Mouse (Mus musculus) MN1 (cell line): ENCODE results near the gene Cyb5rl.
A peak's percentile ranks its signal among the peaks of the same experiment; 100 is the strongest.

ENCODE experiments used
- DNase-seq: peaks from one replicate; pipeline ENCODE4 v3.0.0-alpha.2; 2016; ENCODE audit warnings: low spot score

Gene Cyb5rl

DNA sequence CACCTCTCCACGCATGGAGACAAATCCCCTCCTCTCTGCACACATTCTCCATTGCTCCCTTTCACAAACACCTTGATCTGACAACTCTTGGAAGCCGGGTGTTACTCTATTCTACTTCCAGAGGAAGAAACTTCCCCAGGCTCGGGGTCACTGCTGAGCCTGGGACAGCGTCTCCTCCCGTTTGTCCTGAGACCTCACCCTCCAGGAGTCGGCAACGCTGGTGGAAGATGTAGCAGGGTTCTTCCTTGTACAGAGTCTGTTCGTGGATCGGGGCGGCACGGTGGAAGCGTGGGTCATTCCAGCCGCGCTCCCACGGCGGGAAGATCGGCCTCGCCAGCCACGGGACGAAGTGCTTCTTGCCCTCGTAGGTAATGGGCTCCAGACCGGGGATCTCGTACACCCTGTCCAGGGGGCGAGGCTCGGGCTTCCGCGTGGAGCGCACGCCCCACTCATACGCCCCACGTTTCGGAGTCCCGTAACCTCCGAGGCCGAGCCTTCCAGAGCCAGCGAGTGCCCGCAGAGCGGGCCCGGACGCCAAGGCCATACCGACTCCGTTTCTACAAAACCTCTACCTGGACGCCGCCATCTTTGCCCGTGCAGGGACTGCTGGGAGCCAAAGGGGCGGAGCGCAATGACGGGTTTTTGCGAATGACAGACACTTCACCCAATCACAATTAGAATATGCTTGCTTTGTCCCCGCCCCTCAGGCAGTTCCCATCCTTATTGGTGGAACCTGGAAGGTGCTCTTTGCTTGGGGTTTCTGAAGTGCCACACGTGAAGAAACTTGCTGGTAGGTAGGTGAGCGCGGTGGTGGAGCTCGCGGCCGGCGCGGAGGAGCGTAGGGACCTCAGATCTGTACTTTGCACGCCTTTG, at the start of gene Cyb5rl, which contains the start of gene Mrpl37:
Gene Cyb5rl (plus strand): TSS at position 737 of the 873 bp plus-strand sequence.
Gene Mrpl37 (minus strand): TSS at position 617 of the 873 bp plus-strand sequence.
- peak; percentile 91 for DNase-seq

DNA sequence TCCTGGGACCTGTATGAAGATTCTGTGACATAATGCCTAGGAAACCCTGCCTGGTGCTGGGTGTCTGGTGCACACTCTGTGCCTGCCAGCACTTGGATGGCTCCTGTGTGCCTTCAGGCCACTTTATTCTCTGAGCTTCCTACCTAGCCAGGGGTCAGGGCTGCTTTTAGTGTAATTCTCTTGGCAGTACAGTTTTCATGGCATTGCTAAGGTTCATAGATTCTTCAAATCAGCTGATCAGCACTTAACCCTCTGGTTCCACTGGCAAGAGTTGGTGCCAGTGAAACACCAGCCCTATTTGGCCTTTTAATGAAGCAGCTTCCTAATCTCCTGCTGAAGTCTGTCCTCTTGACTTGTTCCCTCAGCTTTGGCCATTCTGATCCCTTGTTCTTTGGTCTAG, 49.5 kb upstream of the Cyb5rl start:
- no peak for DNase-seq

DNA sequence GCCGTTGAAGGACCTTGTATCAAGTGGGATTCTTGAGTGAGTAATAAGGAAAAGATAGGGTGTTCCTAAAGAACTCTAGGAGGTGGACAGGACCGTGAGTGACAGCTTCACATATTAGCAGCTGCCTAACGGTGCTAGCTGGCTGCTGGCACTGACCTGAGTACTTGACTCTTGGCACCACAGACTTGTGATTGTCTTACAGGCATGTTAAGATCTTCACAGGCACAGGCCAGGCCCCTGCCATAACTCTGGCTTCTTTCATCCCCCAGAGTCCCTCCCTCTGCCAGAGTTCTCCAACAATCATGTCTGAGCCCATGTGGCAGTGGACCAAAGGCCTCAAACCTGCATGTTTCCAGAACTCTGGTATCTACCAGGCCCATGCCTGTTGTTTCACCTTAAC, 48.3 kb upstream of the Cyb5rl start:
- peak; percentile 43 for DNase-seq

DNA sequence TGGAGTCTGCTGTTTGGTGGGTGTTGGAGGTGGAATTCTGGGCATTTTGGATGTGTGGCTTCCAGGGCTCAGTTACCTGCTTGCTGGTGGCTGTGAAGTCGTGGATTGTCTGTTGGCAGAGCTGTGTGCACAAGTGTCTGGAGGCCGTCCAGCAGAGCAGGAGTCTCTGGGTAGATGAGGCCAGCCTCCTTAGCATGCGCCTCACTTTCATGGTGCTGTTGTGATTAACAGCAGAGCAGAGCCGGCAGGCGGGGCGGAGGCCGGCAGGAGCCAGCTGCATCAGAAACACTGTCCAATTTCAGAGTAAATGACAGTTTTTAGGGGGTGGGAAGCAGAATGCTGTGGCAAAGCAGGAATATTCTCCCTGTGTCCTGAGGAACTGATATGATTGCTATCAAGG, 47.8 kb upstream of the Cyb5rl start:
- peak; percentile 29 for DNase-seq

DNA sequence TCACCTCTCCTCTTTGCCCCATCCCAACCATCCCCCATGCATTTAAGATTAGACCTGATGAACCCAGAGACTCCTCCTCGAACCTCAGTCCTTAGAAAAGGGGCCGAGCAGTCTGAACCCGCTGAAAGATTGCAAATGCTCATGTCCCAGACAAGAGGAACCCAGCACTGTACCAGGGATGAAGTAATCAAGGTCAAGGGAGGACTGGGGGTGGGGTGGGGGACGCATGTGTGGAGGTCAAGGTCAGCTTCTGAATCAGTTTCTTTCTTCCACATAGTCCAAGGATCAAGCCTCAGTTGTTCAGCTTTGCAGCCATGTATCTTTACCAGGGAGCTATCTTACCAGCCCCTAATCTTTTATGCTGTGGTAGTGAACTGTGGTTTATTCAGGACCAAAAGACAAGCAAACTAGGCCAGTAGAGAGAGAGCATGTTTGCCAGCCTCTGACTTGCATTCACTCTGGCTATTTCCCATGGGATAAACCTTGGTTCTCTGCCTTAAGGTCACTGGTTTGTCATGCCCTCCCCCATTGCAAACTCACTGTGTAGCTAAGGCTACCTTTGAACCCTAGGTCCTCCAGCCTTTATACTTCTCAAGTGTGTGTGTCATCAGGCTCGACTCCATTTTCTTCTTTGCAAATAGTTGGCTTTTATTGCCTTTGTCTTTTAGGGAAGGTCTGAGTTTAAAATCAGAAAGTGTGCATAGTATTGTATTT, 46.3 kb upstream of the Cyb5rl start:
- no peak for DNase-seq

DNA sequence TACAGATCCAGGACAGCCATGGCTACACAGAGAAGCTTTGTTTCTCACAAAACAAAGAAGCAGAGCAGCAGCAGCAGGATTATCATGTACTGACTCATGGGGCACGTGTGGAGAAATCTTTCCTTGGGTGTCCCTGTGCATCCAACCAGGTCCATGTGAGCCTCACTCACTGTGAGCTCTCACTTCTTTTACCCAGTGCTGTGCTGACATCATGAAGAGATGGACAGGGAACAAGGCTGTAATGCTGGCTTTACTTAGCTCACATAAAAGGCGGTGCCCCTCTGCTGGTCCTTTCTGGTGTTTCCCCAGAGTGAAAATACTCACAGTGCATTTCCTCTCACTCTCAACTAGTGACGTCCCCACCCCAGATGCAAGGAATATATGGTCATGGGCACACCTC, 45.3 kb upstream of the Cyb5rl start:
- no peak for DNase-seq

DNA sequence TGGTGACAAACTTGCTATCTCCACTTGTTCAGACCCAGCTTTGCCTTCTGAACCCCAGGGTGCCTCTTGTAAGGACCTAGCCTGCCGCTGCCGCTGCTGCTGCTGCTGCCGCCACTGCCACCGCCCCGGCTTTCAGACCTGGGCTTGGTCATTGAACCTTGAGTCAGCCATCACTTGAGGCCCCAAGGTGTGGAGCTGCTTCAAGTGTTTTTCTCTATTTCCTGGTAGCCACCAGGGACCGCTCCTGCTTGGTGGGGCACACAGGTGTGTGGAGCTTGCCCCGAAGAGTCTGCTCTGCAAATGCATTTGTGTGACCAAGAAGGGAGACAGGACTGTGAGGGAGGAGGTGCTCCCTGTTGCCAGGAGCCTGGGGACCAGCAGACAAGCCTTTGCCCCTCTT, 41.9 kb upstream of the Cyb5rl start:
- DNase-seq = no peak

DNA sequence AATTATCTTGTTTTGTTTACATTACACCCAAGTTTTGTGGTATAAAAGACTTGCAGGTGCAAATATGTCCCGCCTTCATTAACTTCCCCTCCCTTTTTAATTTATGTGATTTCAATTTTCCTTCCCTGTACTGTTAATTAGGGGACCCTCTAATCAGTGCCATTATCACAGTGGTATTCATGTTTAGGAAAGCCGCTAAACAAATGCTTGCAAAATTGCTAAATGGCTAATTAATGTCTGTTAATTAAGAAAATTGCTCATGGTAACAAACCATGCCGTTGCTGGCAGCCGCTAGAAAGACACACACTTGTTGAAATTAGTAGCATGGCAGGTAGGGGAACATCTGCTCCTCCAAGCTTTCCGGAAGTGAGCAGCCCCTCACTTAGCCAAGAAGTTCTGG, 41.4 kb upstream of the Cyb5rl start:
- no peak for DNase-seq

DNA sequence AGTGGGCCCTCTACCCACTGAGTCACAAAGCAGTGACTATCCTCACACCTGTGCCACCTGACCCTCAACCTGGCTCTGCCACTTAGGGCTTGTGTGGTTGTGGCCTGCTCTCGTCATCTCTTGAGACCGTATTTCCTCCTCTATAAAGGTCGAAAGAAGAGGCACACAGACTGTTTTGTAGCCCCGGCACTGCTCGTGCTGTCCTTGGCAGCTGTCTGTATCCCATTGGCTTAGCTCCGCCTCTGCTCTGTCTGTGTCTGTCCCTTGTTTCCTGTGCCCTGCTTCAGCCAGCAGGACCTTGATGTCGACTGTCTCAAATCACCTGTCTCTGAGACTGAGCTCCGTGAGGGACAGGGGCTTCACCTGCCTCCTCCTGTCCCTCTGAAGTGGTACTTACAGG, 40.3 kb upstream of the Cyb5rl start:
- no peak for DNase-seq

DNA sequence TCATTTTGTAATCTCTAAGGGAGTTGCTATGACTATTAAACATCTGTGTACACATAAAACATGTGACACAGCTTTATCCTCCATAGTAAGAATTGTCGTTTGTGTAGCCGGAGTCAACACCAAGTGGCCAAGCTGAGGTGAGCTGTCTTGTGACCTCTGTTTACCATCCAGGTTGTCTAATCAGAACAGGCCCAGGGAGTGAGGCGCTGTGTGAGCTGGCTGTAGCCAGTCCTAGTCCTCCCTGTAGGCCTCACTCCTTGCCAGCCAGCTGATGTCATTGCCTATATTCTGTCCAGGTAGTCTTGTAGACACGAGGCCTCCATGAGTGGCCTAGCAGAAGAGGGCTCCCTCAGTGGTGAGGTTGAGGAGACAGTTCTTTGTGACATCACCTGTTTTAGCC, 31.1 kb upstream of the Cyb5rl start:
- no peak for DNase-seq

DNA sequence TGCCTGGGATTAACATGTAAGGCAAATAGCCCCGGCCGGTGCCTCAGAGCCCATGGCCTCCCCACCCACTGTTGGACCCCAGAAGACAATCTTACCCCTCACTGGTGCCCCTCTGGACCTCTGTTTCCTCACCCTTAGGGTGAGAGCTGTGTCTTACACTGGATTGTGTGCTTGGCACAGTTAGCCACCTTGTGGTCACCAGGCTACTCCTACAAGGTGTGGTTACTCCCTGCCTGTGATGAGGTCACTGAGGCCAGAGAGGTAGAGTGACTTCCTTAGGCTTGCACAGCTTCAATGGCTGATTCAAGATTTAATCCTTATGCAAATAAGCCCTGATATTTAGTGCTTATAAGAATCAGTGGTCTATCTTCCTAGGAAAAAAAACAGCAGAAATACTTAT, 29.8 kb upstream of the Cyb5rl start:
- DNase-seq = no peak

DNA sequence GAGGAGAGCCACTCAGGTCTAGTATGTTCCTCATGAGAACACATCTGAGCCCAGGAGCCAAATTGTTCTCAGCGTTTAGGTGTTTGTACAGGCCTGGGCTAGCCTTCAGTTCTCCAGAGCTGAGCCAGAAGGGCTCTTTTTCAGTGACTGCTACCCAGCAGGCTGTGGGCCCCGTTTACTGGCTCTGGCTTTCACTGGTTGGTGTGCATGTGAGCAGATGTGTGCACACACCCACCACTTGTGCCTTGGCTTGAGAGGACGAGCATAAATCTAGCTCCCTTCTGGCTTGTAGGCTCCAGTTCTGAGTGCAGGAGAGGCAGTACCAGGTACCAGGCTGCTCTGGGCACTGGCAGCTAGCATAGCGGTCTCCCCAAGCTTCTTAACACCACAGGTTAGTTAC, 28.5 kb upstream of the Cyb5rl start:
- no peak for DNase-seq

DNA sequence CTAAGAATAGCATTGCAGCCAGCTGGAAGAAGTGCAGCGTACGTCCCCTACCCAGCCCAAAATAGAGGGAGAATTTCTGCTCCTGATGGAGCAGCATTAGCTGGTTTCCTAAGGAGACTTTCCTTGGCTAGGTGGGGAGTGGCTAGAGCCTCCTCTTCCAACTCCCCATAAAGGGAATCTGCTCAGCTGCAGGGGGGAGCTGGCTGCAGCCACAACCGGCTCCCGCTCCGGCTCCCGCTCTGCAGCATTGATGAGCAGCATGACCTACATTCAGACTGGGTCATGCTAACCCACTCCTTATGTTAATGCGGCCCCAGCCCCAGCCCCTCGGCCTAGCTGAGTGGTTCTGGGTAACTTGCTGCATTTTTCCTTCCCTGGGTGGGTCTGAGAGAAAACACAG, 27.5 kb upstream of the Cyb5rl start:
- DNase-seq = no peak

DNA sequence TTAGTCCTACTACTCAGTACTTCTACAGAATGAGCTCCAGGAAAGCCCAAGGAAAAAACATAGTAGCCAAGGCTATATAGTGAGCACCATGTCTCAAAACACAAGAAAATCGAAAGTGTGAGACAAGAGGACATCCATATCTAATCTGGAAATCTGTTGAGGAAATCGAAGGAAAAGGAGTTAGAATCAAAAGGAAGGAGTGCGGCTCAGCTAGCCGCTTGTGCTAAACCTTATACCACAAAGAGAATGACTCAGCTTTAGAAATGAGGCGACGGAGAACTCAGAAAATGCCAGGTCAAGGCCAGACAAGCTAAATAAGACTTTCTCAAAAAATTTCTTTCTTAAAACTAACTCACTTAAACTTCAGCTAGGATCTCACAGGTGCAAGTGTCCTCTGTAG, 24.5 kb upstream of the Cyb5rl start:
- DNase-seq = no peak

DNA sequence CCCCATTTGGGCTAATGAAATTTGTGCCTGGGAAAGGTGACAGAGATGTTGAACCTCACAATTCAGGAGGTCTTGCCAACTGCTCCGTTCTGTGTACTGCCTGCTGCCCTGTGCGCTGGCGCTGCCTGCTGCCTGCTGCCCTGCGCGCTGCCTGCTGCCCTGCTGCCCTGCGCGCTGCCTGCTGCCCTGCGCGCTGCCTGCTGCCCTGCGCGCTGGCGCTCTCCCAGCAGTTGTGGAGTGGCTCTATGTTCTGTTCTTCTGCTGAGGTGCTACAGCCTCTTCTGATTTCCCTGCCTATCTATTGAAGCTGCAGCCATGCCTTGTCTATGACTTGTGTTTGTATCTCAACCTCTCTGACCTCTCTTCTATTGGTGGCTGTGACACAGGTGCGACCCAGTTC, 21.6 kb upstream of the Cyb5rl start:
- no peak for DNase-seq

DNA sequence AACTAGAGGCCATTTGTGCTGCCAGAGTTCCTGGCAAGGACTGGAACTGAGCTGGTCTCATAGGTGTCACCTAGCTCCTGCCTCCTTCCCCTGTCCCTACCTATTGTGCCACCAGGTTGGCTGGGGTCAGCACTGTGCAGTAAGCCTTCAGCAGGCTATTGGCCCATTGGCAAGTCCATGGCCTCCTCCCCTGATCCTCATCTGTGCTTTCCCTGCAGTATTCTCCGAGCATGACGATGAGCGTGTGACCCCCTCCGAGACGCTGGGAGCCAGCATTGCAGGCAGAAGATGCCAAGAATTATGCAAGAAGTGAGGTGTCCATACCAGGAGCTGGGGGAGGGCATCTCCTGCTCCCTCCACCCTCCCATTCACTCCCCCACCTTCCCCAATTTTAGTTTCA, 19.0 kb upstream of the Cyb5rl start:
- no peak for DNase-seq

DNA sequence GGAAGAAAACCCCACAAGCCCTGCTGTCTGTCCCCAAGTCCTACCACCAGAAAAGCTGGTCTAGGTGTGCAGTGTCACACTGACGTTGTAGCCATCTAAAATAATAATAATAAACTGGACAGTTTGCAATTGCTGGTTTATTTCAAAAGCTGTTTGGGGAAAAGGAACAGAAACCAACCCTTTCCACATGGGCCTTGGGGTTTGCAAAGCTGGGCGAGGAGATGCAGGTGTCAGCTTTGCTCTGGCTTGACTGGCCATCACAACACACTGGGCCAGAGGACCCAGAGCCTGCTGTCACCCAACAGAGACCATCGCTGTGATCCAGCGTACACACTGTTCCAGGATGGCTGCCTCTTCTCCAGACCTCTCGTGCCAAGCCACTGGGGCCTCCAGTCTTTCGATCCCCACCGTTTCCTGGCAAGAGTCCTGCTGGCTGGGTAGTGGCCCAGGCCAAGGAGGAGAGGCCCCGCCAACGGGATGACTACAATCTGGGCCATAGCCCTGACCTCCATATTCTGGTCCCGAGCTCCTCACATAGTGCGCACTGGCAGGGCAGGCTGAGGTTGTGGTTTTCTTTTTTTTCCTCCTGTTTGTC, 18.1 kb upstream of the Cyb5rl start:
- DNase-seq = no peak

DNA sequence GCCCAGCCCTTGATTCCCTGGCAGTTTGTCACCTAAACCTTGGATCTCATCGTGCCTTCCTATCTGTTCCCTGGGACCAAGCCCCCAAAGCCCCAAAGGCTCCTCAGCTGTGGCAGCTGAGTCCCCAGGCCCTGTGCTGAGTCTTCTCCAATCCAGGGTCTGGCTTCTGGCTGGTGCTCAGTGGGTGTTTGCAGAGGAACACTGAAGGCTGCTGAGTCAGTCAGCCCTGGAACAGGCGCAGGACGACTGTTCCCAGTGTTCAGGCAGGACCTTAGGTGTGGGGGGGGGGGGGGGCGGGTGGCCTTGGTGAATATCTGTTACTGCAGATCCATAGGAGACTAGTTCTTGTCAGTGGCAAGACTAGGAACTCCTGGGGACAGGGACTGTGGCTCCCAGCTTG, 14.9 kb upstream of the Cyb5rl start:
- no peak for DNase-seq

DNA sequence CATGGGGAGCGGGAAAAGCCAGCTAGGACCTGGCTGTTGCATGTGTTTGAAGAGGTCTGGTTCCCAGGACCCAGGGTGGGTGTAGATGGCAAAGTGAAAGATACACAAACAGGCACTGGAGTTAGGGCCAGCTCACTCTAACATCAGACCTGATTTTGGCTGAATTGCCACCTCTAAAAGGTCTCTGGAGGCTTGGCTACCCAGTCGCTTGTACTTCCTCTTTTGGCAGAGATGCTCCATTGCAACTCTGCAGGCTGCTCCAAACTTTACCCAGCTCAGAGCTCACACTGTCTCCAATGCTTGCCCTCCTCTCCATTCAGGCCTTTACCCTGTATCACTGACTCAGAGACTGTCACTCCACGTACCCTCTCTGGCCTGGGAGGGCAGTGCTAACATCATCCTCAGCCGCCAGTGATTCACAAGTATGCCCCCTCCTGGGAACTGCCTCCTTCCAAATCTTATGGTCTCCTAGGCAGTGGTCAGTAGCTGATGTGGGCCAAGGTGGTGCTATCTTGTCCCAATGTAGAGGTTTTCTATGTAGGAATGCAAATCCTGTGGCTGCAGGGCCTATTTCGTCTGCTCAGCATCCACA, 13.7 kb upstream of the Cyb5rl start:
- no peak for DNase-seq

DNA sequence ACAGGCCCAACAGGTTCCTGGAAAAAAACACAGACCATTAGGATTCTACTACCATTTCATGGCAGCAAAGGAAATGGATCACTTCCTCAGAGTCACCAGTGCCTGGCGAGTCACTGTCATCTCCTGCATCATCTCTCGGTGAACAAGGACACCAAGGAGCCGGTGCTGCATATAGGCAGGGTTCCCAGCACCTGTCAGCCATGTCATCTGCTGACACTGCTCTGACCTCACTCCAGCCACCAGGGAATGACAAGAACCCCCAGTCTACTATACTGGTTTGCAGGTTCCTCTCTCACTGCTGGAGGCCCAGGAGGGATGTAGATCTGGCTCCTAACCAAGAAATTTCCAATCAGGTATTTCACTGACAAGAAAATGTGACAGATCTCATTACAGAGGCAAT, 10.7 kb upstream of the Cyb5rl start:
- no peak for DNase-seq

DNA sequence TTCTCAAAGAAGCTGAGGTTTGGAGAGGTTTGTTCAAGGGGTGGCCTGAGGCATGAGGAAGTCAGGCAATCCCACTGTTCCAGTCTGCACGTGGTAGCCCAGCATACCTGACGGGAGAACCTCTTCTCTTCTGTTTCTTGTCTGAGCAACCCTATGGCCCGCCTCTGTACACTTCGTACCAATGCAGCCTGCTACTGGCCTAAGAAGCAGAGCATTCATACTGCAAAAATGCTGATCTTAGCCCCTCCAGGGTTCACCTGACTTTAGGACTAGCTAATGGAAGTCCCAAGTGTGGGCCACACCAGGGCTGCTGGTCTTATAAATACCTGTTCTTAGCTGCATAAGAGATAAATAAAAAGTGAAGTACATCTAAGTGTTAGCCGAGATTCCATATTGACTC, 8.4 kb upstream of the Cyb5rl start:
- DNase-seq = no peak

DNA sequence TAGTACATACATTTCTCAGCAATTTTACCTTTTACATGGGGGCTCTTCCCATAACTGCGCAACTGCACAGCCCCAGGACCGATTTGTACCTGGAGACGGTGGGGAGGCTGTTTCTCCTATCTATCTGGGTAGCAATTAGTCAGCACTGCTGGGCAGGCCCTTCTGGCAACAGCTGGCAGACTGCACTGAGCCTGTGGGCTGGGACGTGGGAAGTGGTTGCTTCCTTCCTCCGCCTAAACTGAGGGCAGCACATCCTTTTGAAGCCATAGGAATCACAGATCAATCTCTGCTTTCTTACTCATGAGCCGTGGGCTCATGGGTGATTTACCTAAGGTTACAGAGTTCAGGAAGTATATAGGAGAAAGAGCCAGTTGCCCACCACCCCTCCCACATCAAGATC, 8.0 kb upstream of the Cyb5rl start:
- DNase-seq = no peak

DNA sequence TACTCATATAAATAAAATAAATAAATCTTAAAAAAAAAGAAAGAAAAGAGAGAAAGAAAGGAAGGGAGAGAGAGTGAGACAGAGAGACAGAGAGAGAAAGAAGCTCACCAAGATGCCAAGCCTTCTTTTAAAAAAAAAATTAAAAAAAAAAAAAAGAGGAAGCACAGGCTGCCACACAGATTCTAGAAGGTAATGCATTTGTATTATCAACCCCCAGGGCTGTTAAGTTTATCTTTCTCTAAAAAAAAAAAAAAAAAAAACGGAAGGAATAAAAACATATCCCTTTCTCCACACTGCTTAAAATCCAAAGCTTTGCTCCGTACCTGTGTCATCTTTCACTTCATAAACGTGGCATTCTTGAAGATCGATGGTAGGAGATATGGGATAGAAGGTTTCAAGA, 5.2 kb upstream of the Cyb5rl start:
- DNase-seq = no peak
